Mouse (Mus musculus): ENCODE measurements around the gene Kcnma1. TPM values are rescaled to one million over a fixed set of nuclear protein-coding genes. Genes with fewer than 3 reads are reported as not detected.

Gene Kcnma1
- polyA plus RNA-seq, 1 experiment, result 3.0 TPM

DNA sequence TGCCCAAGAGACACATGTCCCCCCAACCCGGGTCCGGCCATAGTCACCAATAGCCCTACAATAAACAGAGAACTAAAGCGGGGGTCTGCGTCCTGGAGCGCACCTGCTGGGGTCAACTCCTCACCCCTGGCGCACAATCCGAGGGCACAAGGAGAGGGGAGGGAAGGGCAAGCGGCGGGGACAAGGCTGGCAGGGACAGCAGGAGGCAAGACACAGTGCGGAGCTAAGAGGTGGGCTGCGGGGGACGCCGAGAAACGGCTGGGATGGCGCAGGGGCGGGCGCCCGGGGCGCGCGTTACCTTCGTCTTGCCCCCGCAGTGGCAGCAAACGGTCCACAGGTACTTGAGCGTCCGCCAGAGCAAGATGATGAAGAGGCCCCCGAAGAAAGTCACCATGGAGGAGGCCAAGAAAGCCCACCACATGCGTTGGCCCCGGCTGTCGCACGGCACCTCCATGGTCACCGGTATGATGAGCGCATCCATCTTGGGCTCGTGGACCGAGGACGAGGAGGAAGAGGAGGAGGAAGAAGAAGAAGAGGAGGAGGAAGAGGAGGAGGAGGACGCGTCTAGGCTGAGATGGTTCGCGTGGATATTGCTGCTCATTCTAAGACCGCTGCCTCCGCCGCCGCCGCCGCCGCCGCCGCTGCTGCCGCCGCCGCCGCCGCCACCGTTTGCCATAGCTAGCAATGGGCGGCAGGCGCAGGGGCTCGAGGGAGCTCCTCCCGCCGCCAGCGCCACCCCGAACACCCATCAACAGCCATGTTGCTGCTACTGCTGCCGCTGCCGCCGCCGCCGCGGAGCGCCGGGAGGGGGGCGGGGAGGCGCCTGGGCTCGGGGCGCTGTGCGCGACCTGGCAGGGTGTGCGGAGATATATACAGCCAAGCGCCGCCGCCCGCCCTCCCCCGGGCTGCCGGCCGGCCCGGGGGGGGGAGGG, 10.6 kb downstream of the Kcnma1 start:
- no peak overlapping the region for H3K27ac ChIP-seq (ENCODE audit: control insufficient read depth, insufficient read depth, low read depth, low read length)
- H3K4me3 ChIP-seq (ENCODE audit: control insufficient read depth, low read depth, low read length), result peak overlapping the region; percentile 58
- no peaks in the 10 kb centered on the region; the same call in 1 of the 2 replicates for H3K27me3 ChIP-seq (ENCODE audit: control insufficient read depth, insufficient read depth, low read length)
- H3K36me3 ChIP-seq (ENCODE audit: control insufficient read depth, insufficient read depth, low read length), result no peaks in the 10 kb centered on the region
- peaks cover 11% of the 10 kb centered on the region for H3K4me1 ChIP-seq (ENCODE audit: control insufficient read depth, insufficient read depth, low read length)
- TF ChIP-seq POLR2A (IDR thresholded peaks at IDR 0.05; ENCODE audit: control insufficient read depth, low read depth, low read length) (no peak), CTCF (IDR thresholded peaks at IDR 0.05; ENCODE audit: control insufficient read depth, insufficient read depth, insufficient replicate concordance, low read depth, low read length) (no peak)

DNA sequence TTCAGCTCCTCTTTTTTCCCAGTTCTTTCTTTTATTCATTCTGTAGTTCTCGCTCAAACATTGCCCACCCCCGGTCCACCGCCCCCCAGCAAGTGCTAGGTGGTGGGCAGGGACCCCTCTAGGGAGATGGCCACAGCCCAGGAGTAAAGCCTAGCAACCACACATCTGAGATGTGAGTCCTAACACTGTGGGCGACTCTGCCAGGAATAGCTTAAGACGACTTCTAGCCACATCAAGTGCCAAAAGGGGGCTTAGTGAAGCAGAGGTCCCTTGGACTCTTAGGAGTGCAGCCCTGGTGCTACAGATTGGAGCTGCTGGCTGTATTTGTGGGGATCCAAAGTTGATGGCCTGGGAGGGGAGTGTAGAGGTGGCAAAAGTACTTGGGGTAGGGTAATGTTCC, 11.6 kb downstream of the Kcnma1 start:
- H3K36me3 ChIP-seq (ENCODE audit: control insufficient read depth, insufficient read depth, low read length), result no peaks in the 10 kb centered on the region
- no peak overlapping the region for H3K27ac ChIP-seq (ENCODE audit: control insufficient read depth, insufficient read depth, low read depth, low read length)
- no peak overlapping the region for H3K4me3 ChIP-seq (ENCODE audit: control insufficient read depth, low read depth, low read length)
- peaks cover 11% of the 10 kb centered on the region for H3K4me1 ChIP-seq (ENCODE audit: control insufficient read depth, insufficient read depth, low read length)
- H3K27me3 ChIP-seq (ENCODE audit: control insufficient read depth, insufficient read depth, low read length), result no peaks in the 10 kb centered on the region; the same call in 1 of the 2 replicates
- TF ChIP-seq CTCF (IDR thresholded peaks at IDR 0.05; ENCODE audit: control insufficient read depth, insufficient read depth, insufficient replicate concordance, low read depth, low read length) (no peak), POLR2A (IDR thresholded peaks at IDR 0.05; ENCODE audit: control insufficient read depth, low read depth, low read length) (no peak)

GRCm38 (mm10) chr14:23997912-23998311, 16.4 kb downstream of the Kcnma1 start:
- no peaks in the 10 kb centered on the region for H3K36me3 ChIP-seq (ENCODE audit: control insufficient read depth, insufficient read depth, low read length)
- no peaks in the 10 kb centered on the region for H3K27me3 ChIP-seq (ENCODE audit: control insufficient read depth, insufficient read depth, low read length)
- no peak for TF ChIP-seq CTCF (IDR thresholded peaks at IDR 0.05; ENCODE audit: control insufficient read depth, insufficient read depth, insufficient replicate concordance, low read depth, low read length)
- no peak for TF ChIP-seq POLR2A (IDR thresholded peaks at IDR 0.05; ENCODE audit: control insufficient read depth, low read depth, low read length)
- H3K4me1 ChIP-seq (ENCODE audit: control insufficient read depth, insufficient read depth, low read length), result no peaks in the 10 kb centered on the region
- H3K4me3 ChIP-seq (ENCODE audit: control insufficient read depth, low read depth, low read length), result no peak overlapping the region
- H3K27ac ChIP-seq (ENCODE audit: control insufficient read depth, insufficient read depth, low read depth, low read length), result no peak overlapping the region

DNA sequence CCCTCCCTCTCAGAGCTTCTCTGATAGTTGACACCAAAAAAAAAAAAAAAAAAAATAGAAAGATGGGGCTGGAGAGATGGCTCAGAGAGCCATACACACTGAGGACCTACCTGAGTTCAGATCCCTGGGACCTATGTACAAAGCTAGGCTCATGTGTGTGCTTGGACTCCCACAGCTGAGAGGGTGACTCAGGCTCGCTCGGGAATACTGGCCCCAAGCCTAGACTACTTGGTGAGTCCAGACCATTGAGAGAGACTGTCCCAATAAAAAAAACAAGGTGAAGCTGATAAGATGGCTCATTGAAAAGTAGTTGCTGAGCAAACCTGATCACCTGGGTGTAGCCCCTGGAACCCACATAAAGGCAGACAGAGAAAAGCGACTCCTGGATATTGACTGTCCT, 18.5 kb downstream of the Kcnma1 start:
- H3K27me3 ChIP-seq (ENCODE audit: control insufficient read depth, insufficient read depth, low read length), result no peaks in the 10 kb centered on the region
- H3K27ac ChIP-seq (ENCODE audit: control insufficient read depth, insufficient read depth, low read depth, low read length), result no peak overlapping the region
- H3K4me3 ChIP-seq (ENCODE audit: control insufficient read depth, low read depth, low read length), result no peak overlapping the region
- no peaks in the 10 kb centered on the region for H3K36me3 ChIP-seq (ENCODE audit: control insufficient read depth, insufficient read depth, low read length)
- TF ChIP-seq POLR2A (IDR thresholded peaks at IDR 0.05; ENCODE audit: control insufficient read depth, low read depth, low read length), result no peak
- no peak for TF ChIP-seq CTCF (IDR thresholded peaks at IDR 0.05; ENCODE audit: control insufficient read depth, insufficient read depth, insufficient replicate concordance, low read depth, low read length)
- no peaks in the 10 kb centered on the region for H3K4me1 ChIP-seq (ENCODE audit: control insufficient read depth, insufficient read depth, low read length)

DNA sequence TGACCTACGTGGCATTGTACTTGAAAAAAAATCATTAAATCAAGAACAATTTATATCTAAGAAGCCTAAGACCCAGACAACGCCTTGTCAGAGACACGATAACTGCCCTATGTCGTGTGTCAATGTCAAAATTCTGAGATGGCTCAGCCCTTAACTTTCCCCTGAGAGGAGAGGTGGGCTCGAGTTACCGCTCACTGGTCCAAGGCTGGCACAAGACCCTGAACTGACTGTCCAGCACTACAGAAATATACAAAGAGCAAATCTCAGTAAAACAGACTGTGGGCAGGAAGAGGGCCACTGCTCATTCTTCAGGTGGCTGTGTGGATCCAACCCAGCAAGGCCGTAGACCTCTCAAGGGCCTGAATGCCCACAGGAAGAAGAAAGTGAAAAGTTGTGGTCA, 23.4 kb downstream of the Kcnma1 start:
- TF ChIP-seq CTCF (IDR thresholded peaks at IDR 0.05; ENCODE audit: control insufficient read depth, insufficient read depth, insufficient replicate concordance, low read depth, low read length) (no peak), POLR2A (IDR thresholded peaks at IDR 0.05; ENCODE audit: control insufficient read depth, low read depth, low read length) (no peak)
- Histone ChIP-seq H3K4me1 (ENCODE audit: control insufficient read depth, insufficient read depth, low read length) (no peaks in the 10 kb centered on the region), H3K27ac (ENCODE audit: control insufficient read depth, insufficient read depth, low read depth, low read length) (no peak overlapping the region), H3K4me3 (ENCODE audit: control insufficient read depth, low read depth, low read length) (no peak overlapping the region), H3K27me3 (ENCODE audit: control insufficient read depth, insufficient read depth, low read length) (no peaks in the 10 kb centered on the region), H3K36me3 (ENCODE audit: control insufficient read depth, insufficient read depth, low read length) (no peaks in the 10 kb centered on the region)

DNA sequence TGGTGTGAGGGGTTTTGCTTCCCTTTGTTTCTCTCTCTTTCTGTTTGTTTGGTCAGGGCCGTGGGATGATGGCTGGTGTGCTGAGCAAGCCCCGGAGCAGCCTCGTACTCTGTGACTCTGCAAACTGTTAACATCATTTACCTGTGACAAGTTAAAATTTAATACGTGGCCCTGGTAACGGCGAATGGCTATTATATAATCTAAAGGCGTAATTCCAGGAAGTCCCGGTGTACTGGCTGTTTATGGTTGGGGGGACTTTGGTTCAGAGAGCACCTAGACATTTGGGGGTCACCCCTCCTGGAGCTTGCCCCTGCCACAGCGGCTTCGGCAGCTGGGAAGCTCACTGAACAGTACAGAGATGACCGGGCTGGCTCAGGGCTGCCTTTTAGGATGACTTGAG, 24.6 kb downstream of the Kcnma1 start:
- Histone ChIP-seq H3K27ac (ENCODE audit: control insufficient read depth, insufficient read depth, low read depth, low read length) (no peak overlapping the region), H3K27me3 (ENCODE audit: control insufficient read depth, insufficient read depth, low read length) (no peaks in the 10 kb centered on the region), H3K4me1 (ENCODE audit: control insufficient read depth, insufficient read depth, low read length) (no peaks in the 10 kb centered on the region), H3K4me3 (ENCODE audit: control insufficient read depth, low read depth, low read length) (no peak overlapping the region), H3K36me3 (ENCODE audit: control insufficient read depth, insufficient read depth, low read length) (no peaks in the 10 kb centered on the region)
- TF ChIP-seq CTCF (IDR thresholded peaks at IDR 0.05; ENCODE audit: control insufficient read depth, insufficient read depth, insufficient replicate concordance, low read depth, low read length) (no peak), POLR2A (IDR thresholded peaks at IDR 0.05; ENCODE audit: control insufficient read depth, low read depth, low read length) (no peak)

- Histone ChIP-seq H3K4me3 (ENCODE audit: control insufficient read depth, low read depth, low read length) (no peak overlapping the region), H3K36me3 (ENCODE audit: control insufficient read depth, insufficient read depth, low read length) (no peaks in the 10 kb centered on the region), H3K4me1 (ENCODE audit: control insufficient read depth, insufficient read depth, low read length) (no peaks in the 10 kb centered on the region), H3K27ac (ENCODE audit: control insufficient read depth, insufficient read depth, low read depth, low read length) (no peak overlapping the region), H3K27me3 (ENCODE audit: control insufficient read depth, insufficient read depth, low read length) (no peaks in the 10 kb centered on the region)
- TF ChIP-seq POLR2A (IDR thresholded peaks at IDR 0.05; ENCODE audit: control insufficient read depth, low read depth, low read length) (no peak), CTCF (IDR thresholded peaks at IDR 0.05; ENCODE audit: control insufficient read depth, insufficient read depth, insufficient replicate concordance, low read depth, low read length) (no peak)
These were observed 32.1 kb downstream of the Kcnma1 start for GRCm38 (mm10) chr14:23982205-23982604.

Data from testis, adult 2 months (tissue).